Mouse (Mus musculus): ENCODE measurements around the gene Sdc3.

The Sdc3 gene

GRCm38 (mm10) chr4:130792376-130793179 lies at the start of gene Sdc3:
Gene Sdc3 (plus strand): TSS chr4:130792537.
- peak; percentile 60 for DNase-seq

- DNase-seq, result no peak
Observed at GRCm38 (mm10) chr4:130744058-130744457, 48.3 kb upstream of the Sdc3 start.

- DNase-seq, result peak; percentile 36
Observed at GRCm38 (mm10) chr4:130745561-130746306, 46.6 kb upstream of the Sdc3 start.

GRCm38 (mm10) chr4:130749566-130749965 lies 42.8 kb upstream of the Sdc3 start:
- DNase-seq, result no peak

- no peak for DNase-seq
Observed at GRCm38 (mm10) chr4:130751966-130752365, 40.4 kb upstream of the Sdc3 start.

DNA sequence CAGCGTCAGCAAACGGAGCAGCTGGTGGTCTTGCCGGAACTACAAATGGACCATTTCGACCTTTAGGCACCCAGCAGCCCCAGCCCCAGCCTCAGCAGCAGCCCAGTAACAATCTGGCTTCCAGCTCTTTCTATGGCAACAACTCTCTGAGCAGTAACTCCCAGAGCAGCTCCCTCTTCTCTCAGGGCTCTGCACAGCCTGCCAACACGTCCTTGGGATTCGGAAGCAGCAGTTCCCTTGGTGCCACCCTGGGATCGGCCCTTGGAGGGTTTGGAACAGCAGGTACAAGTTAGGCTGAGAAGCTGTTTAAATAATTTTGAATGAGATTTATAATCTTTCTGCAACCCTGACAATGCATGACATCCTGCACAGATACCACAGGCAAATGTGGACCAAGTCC lies 39.7 kb upstream of the Sdc3 start:
- DNase-seq, result no peak

GRCm38 (mm10) chr4:130753755-130754154 lies 38.6 kb upstream of the Sdc3 start:
- DNase-seq, result no peak

- DNase-seq, result no peak
Observed at GRCm38 (mm10) chr4:130754776-130755175, 37.6 kb upstream of the Sdc3 start.

GRCm38 (mm10) chr4:130759875-130760274 lies 32.5 kb upstream of the Sdc3 start:
- no peak for DNase-seq

GRCm38 (mm10) chr4:130761809-130762208 lies 30.5 kb upstream of the Sdc3 start:
- no peak for DNase-seq

- no peak for DNase-seq
Observed at GRCm38 (mm10) chr4:130765399-130766160, 26.8 kb upstream of the Sdc3 start.

GRCm38 (mm10) chr4:130766387-130766786 lies 25.9 kb upstream of the Sdc3 start:
- no peak for DNase-seq

- DNase-seq, result no peak
Observed at GRCm38 (mm10) chr4:130766926-130767325, 25.4 kb upstream of the Sdc3 start.

DNA sequence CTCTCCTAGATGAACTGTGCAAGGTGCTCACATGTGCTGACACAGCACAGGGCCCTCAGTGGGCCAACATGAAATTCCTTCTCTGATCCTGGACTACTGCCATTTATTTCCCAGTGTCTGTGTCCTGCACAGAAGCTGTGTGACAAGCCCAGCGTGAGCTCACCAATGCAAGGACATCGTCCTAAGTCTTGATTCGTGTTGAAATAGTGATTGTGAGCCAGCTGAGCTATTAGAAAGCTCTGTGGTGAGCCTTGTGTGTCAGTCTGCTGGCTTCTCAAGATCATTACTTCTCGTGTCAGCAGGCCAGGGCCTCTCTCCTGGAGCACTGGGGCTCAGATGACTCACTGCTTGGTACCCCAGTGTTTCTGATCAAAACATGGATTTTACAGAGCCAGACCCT lies 18.4 kb upstream of the Sdc3 start:
- no peak for DNase-seq

DNA sequence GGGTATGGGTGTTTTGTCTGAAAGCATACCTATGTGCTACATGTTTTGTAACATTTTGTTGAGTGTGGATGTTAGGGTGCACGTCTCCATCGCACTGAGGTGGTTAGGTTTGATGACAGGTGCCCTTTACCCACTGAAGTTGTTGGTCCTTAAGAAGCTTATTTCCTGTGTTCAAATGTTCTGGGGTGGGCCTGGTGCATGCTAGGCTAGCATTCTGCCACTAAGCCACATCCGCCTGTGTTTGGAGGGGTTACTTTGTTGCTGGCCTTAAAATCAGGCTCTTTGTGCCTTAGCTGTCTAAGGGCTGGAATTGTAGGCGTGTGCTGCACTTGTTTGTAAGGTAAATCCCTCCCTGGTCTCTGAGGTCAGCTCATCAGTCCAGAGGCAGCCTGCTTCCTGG lies 17.5 kb upstream of the Sdc3 start:
- no peak for DNase-seq

DNA sequence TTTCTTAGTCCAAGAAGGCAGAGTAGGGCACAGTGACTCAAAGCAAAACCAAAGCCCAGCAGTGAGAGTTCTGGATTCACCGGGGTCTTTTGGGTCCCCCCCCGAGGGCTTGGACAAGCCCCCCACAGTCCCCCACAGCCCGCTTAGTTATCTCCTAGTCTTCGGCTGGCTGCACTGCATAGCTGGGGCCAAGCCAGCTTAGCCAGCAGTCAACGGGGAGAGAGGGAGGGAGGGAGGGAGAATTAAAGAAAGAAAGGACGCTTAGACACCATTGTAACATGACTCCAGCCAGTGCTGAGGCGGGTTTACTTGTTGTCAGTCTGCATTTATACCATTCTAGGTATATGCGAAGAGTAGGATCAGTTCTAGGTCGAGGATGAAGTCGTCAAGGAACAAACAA lies 14.7 kb upstream of the Sdc3 start:
- no peak for DNase-seq

GRCm38 (mm10) chr4:130779037-130779436 lies 13.3 kb upstream of the Sdc3 start:
- DNase-seq, result no peak

- no peak for DNase-seq
Observed at GRCm38 (mm10) chr4:130782492-130782891, 9.8 kb upstream of the Sdc3 start.

GRCm38 (mm10) chr4:130784755-130785154 lies 7.6 kb upstream of the Sdc3 start:
- DNase-seq, result peak; percentile 79

DNA sequence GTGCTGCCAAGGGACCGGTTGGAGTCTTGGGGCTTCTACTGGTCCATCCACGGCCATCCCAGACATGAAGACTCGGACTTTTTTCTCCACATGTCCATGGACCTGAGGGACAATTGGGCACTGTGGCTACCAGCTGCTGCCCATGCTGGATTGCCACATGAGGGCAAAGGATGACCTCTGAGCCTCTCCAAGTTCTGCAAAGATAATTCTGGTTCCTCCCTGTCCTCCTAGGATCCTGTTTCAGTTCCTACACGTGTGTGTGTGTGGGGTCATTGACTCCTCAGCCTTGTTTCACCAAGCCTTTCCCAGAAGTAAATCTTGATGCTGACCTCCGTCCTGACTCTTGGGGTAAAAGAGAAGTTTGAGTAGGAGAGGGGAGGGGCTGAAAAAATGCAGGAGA lies 4.8 kb upstream of the Sdc3 start:
- no peak for DNase-seq

GRCm38 (mm10) chr4:130790180-130790579 lies 2.2 kb upstream of the Sdc3 start:
- peak; percentile 90 for DNase-seq

DNA sequence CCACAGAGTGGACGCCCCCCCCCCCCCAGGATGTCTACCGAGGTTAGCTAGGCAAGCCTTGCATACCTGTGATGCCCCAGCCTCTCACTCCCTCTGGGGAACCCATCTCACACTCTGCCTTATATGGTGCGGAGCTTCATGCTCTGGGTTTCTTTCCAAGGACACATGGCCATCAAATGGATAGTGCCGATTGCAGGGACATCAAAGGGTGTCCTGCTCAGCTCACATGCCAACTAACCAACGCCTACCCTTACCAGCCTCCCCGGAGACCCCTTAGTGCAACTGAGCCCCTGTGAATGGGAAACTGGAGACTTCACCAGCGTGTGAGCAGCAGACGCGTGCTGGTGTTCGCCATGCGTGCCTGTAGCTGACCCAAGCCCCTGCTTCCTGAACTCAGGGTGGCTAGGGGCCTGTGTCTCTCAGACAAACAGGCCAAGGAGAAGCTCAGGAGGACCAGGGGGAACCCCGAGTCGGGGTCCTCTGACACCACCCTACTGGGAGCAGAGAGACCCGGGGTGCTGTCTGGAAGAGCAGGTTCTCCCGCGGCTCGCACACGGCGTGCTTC lies 444 bp upstream of the Sdc3 start:
- DNase-seq, result peak; percentile 45

- no peak for DNase-seq
Observed at GRCm38 (mm10) chr4:130793180-130793501, 804 bp downstream of the Sdc3 start.
